Mouse (Mus musculus): ENCODE results near the gene Mto1. TPM values are rescaled to one million over a fixed set of nuclear protein-coding genes. Genes with fewer than 3 reads are reported as not detected.

Mto1 gene
- polyA plus RNA-seq (2015; fragmentation: Nextera tagmentation; extraction: Ambion mirVana): 21.0 and 24.3 TPM in 2 replicates

DNA sequence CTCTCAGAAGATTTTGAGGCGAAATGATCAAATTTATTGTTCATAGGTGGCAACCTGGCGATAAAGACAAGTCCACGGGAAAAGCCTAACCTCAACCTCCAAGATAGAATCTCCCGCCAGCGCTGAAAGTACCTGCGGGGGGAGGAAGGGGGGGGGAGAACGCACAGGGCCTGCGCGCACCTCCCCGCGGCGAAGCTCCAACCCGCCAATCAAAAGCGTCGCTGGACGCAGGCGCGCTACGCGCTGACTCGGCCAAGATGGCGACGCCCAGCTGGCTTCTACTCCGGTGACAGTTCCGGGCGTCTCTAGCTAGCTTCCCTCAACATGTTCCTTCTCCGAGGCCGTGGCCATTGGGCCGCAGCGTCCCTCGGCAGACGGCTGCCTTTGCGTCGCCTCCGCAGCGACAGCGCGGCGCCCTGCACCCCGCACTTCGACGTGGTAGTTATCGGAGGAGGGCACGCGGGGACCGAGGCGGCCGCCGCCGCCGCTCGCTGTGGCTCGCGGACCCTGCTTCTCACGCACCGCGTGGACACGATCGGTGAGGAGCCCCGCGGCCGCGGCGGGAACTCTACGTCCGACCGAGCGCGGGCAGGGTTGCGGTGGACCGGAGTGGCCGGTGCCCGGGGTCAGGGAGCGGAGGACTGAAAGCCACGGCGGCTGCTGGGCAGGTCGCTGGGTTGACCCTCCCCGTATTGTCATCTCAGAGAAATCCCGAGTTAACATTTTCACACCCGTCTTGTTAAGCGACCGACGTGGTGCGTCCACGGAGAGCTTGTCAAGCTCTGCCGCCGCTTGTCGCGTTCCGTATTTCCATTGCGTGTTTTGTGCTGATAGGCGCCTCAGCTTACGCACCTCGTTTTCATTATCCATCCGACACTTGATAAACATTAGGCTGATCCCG is at the start of gene Mto1, which contains the start of gene Gm17324:
Gene Mto1, plus strand, starts transcription at position 236 of the 901 bp plus-strand sequence.
Gene Gm17324, minus strand, starts transcription at position 814 of the 901 bp plus-strand sequence.
- Histone ChIP-seq H3K9me3 (no peaks in the 10 kb centered on the region), H3K4me3 (peak within 1 kb of the TSS; percentile 70), H3K36me3 (peaks cover 24% of the 10 kb centered on the region), H3K4me1 (peaks cover 12% of the 10 kb centered on the region), H3K27ac (peak within 1 kb of the TSS; percentile 71), H3K9ac (peak within 1 kb of the TSS; percentile 86), H3K4me2 (peak within 1 kb of the TSS; percentile 68), H3K27me3 (peaks cover 30% of the 10 kb centered on the region)
- under 1% methylated on average over 96 of the region's 96 CpGs for WGBS
- peak; percentile 94 for ATAC-seq (ENCODE audit: borderline replicate concordance, extremely low read depth, low FRiP score, low TSS enrichment)

DNA sequence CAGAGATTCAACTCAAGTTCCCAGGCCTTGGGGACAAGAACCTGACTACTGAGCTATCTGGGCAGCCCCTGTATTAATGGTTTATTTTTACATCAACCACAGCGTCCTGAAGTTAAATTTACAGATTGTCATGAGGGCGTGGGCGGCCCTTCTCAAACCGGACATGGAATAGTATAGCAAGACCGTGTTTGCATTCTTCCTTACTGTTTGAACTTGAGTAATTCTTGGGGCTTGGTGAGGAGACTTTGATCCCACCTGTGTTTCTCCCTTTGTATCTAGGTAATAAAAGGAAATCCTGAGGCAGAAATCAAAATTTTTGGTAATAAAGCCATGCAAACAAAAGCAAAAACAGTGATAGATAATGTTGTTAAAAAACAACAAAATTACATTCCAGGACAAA is 47.4 kb upstream of the Mto1 start:
- H3K4me3 ChIP-seq: no peak overlapping the region
- H3K36me3 ChIP-seq: no peaks in the 10 kb centered on the region
- no peak for ATAC-seq (ENCODE audit: borderline replicate concordance, extremely low read depth, low FRiP score, low TSS enrichment)
- no peaks in the 10 kb centered on the region for H3K9me3 ChIP-seq
- no peak overlapping the region for H3K27ac ChIP-seq
- peaks cover 6% of the 10 kb centered on the region; the same call in 1 of the 2 replicates for H3K4me1 ChIP-seq
- no peak overlapping the region for H3K4me2 ChIP-seq
- 44% methylated on average over 5 of the region's 5 CpGs for WGBS
- peaks cover 21% of the 10 kb centered on the region for H3K27me3 ChIP-seq
- H3K9ac ChIP-seq: no peak overlapping the region

DNA sequence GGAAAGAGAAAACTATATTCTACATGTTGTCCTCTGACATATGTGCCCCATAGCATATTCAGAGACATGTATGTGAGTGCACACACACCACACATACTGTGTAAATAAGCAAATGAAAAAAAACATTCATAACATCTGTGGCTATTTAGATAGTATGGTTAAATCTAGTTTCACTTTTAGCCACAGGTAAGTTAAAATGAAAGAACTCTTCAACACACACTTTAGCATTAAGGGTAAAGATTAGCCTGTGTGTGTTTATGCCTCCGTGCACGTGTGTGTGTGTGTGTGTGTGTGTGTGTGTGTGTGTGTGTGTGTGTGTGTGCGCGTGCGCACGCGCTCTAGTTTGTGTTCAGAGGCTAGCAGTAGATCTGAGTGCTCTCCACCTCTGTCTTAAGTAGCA is 46.4 kb upstream of the Mto1 start:
- H3K27ac ChIP-seq: no peak overlapping the region
- H3K27me3 ChIP-seq: peaks cover 11% of the 10 kb centered on the region
- no peaks in the 10 kb centered on the region for H3K36me3 ChIP-seq
- no peak for ATAC-seq (ENCODE audit: borderline replicate concordance, extremely low read depth, low FRiP score, low TSS enrichment)
- WGBS: 88% methylated on average over 7 of the region's 7 CpGs
- H3K9ac ChIP-seq: no peak overlapping the region
- no peak overlapping the region for H3K4me3 ChIP-seq
- H3K4me1 ChIP-seq: no peaks in the 10 kb centered on the region
- no peaks in the 10 kb centered on the region for H3K9me3 ChIP-seq
- H3K4me2 ChIP-seq: no peak overlapping the region

DNA sequence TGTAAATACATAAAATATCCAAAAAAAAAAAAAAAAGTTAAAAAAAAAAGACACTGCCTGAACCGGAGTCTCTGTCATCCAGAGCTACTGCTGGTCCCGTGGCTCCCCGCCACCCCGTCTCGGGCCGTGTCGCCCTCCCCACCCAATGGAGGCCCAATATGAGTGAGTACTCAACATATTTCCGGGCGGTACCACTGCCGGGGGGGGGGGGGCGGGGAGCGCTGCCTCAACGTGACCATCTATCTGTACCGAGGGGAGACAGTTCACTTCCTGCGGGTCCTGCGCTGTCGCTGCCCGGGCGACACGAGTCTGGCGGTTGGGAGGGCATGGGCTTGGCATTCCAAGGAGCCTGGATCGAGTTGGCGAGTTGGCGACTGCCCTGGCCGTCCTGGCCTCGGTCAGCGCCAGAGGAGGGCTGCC is 20.6 kb upstream of the Mto1 start:
- peak; percentile 55; the same call in 1 of the 2 replicates for ATAC-seq (ENCODE audit: borderline replicate concordance, extremely low read depth, low FRiP score, low TSS enrichment)
- 18% methylated on average over 25 of the region's 27 CpGs for whole genome bisulfite sequencing
- Histone ChIP-seq H3K4me2 (peak overlapping the region; percentile 76), H3K36me3 (no peaks in the 10 kb centered on the region), H3K27me3 (no peaks in the 10 kb centered on the region), H3K4me3 (peak overlapping the region; percentile 36), H3K4me1 (peaks cover 5% of the 10 kb centered on the region; the same call in 1 of the 2 replicates), H3K27ac (no peak overlapping the region), H3K9ac (peak overlapping the region; percentile 13; the same call in 1 of the 2 replicates), H3K9me3 (no peaks in the 10 kb centered on the region)

DNA sequence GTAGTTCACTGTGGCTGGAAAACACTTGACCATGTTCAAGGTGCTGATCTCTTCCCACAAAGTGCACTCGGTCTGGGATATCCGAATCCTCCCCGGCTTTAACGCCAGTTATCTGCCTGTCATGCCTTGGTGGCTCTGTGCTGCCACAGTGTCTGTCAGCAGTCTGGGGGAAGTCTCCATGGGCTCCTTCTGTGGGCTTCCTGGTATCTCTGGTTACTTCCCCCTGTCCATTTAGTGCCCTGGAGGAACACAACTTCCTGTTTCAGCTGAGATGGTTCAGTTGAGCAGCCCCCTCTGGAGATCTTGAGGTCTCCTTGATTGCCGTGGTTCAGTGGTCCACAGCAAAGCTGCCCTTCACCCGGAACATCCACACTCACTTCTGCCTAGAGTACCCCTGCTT is 19.8 kb upstream of the Mto1 start:
- Histone ChIP-seq H3K4me3 (no peak overlapping the region), H3K9ac (no peak overlapping the region), H3K36me3 (no peaks in the 10 kb centered on the region), H3K9me3 (no peaks in the 10 kb centered on the region), H3K4me2 (no peak overlapping the region), H3K27ac (no peak overlapping the region), H3K27me3 (no peaks in the 10 kb centered on the region), H3K4me1 (peaks cover 5% of the 10 kb centered on the region; the same call in 1 of the 2 replicates)
- ATAC-seq (ENCODE audit: borderline replicate concordance, extremely low read depth, low FRiP score, low TSS enrichment): no peak
- 77% methylated on average over 6 of the region's 6 CpGs for WGBS

DNA sequence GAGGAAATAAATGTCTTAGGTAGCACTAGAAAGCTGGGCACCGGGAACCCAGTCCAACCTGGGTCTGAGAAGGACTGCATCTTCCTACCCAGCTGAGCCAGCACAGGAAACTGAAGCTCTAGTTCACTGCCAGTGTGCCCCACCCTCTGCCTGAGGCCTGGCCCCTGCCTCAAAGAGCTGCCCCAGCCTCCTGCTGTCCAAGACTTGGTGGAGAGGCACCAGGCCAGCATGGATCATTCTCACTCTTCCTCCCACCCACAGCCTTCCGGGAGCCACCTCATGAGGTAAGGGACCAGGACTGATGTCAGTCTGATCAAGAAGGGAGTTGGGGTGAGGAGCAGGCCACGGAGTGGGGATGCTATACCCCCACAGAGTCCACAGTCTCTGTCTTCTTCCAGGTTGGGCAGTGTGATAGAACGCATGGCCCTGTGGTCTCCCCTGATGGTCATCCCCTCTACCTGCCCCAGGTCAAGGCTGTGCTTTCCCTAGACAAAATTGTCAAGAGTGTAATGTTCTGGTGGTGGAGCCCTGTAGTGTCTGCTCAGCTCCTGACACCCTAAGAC is 19.1 kb upstream of the Mto1 start:
- H3K4me3 ChIP-seq: no peak overlapping the region
- H3K4me1 ChIP-seq: peaks cover 5% of the 10 kb centered on the region; the same call in 1 of the 2 replicates
- no peak overlapping the region for H3K9ac ChIP-seq
- H3K27me3 ChIP-seq: no peaks in the 10 kb centered on the region
- 0 out of 2 replicates have a peak, but pooled peaks have one; percentile 42 for ATAC-seq (ENCODE audit: borderline replicate concordance, extremely low read depth, low FRiP score, low TSS enrichment)
- no peaks in the 10 kb centered on the region for H3K36me3 ChIP-seq
- H3K9me3 ChIP-seq: no peaks in the 10 kb centered on the region
- H3K4me2 ChIP-seq: no peak overlapping the region
- 85% methylated on average over 4 of the region's 4 CpGs for WGBS
- H3K27ac ChIP-seq: no peak overlapping the region

DNA sequence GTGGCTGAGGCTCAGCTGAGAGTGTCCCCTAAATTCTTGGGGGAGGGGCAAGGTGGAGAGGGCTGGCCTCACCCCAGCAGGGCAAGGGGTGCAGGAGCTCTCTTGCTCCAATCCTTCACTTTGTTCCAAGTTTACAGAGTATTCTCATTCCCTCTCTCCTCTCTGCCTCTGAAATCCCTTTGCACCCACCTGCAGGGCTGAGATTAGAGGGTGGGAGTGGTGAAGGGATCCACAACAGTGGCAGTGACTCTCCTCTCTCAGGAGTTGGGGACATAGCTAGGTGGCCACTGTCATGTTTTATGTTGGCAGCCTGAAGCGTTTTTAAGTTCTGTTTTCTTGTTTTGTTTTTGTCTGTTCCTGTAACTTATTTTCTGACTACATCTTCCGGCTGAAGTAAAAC is 18.5 kb upstream of the Mto1 start:
- ATAC-seq (ENCODE audit: borderline replicate concordance, extremely low read depth, low FRiP score, low TSS enrichment): no peak
- Histone ChIP-seq H3K27me3 (no peaks in the 10 kb centered on the region), H3K36me3 (no peaks in the 10 kb centered on the region), H3K9ac (no peak overlapping the region), H3K27ac (no peak overlapping the region), H3K4me1 (peaks cover 5% of the 10 kb centered on the region; the same call in 1 of the 2 replicates), H3K4me3 (no peak overlapping the region), H3K4me2 (no peak overlapping the region), H3K9me3 (no peaks in the 10 kb centered on the region)
- WGBS: 51% methylated on average over 2 of the region's 2 CpGs

DNA sequence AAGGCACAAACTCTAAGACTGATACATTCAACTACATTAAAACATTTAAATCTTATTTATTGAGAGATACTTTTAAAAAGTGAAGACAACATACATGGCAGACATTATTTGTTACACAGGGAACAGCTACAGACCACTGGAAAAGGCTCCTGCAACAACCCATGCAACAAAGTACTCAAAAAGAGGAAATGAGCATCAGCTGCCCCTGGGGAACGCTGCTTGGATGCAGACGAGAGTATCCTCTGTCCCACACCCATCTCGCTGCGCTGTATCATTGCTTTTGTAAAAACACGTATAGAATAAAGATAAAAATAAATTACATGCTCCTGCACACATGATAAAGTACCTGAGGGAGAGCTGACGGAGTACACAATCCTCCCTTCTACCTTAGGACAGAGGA is 17.5 kb upstream of the Mto1 start:
- Histone ChIP-seq H3K36me3 (no peaks in the 10 kb centered on the region), H3K9me3 (no peaks in the 10 kb centered on the region), H3K4me3 (no peak overlapping the region), H3K27ac (no peak overlapping the region), H3K4me1 (peaks cover 5% of the 10 kb centered on the region; the same call in 1 of the 2 replicates), H3K9ac (no peak overlapping the region), H3K4me2 (no peak overlapping the region), H3K27me3 (no peaks in the 10 kb centered on the region)
- 66% methylated on average over 6 of the region's 6 CpGs for WGBS
- no peak for ATAC-seq (ENCODE audit: borderline replicate concordance, extremely low read depth, low FRiP score, low TSS enrichment)

DNA sequence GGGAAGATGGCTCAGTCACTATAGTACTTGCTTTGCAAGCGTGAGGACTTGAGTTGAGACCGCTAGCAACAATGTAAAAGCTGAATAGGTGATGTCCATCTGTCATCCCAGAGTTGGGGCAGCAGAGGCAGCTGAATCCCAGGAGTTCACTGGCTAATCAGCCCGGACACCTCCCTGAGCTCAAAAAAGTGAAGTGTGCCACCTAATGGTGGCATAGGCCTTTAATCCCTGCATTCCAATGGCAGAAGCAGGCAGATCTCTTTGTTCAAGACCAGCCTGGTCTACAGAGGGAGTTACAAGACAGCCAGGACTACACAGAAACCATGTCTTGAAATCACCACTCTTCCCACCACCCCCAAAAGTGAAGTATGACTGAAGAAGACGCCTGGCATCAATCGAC is 15.5 kb upstream of the Mto1 start:
- no peak overlapping the region for H3K4me2 ChIP-seq
- H3K27me3 ChIP-seq: no peaks in the 10 kb centered on the region
- no peaks in the 10 kb centered on the region for H3K36me3 ChIP-seq
- no peak for ATAC-seq (ENCODE audit: borderline replicate concordance, extremely low read depth, low FRiP score, low TSS enrichment)
- no peak overlapping the region for H3K9ac ChIP-seq
- WGBS: 90% methylated on average over 5 of the region's 5 CpGs
- H3K9me3 ChIP-seq: no peaks in the 10 kb centered on the region
- H3K4me3 ChIP-seq: no peak overlapping the region
- H3K27ac ChIP-seq: no peak overlapping the region
- peaks cover 5% of the 10 kb centered on the region; the same call in 1 of the 2 replicates for H3K4me1 ChIP-seq

DNA sequence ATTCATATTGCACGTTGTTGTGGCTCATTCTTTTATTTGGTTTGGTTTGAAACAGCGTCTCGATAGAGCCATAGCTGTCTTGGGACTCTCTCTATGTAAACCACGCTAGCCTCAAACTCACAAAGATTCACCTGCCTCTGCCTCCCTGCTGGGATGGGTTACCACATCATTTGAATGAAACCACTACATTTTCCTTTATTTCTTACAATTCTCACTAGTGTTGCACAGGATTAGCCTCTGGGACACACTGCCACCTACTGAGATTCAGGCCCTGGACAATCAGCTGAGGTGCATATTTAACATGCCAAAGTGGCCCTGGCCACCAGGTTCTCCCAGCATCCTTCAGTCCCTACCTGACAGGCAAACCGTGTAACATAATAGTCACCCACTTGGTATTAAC is 8.6 kb upstream of the Mto1 start:
- WGBS: 66% methylated on average over 5 of the region's 5 CpGs

DNA sequence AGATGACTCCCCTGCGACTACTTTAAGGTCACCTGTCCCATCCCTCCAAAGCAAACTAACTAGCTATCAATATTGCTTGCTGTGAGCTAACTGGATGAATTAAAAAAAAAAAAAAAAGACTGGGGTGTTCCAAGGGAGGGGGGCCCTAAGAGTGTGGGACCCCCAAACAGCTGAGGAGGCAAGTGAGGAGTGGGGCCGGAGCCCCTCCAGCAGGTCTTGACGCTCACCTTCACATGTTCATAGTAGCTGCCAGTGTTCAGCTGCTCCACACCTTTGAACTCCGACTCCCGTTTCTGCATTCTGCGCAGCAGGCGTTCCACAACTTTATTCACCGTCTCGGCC is 5.8 kb upstream of the Mto1 start:
- Histone ChIP-seq H3K4me1 (peaks cover 18% of the 10 kb centered on the region), H3K27me3 (peaks cover 63% of the 10 kb centered on the region), H3K9ac (peak overlapping the region; percentile 47), H3K4me3 (peak overlapping the region; percentile 47), H3K27ac (no peak overlapping the region), H3K4me2 (peak overlapping the region; percentile 92), H3K36me3 (no peaks in the 10 kb centered on the region), H3K9me3 (no peaks in the 10 kb centered on the region)
- 4% methylated on average over 9 of the region's 9 CpGs for WGBS
- ATAC-seq (ENCODE audit: borderline replicate concordance, extremely low read depth, low FRiP score, low TSS enrichment): no peak

More for the DNA sequence above, 8.6 kb upstream of the Mto1 start:
- ATAC-seq (ENCODE audit: borderline replicate concordance, extremely low read depth, low FRiP score, low TSS enrichment): no peak
- H3K27ac ChIP-seq: no peak overlapping the region
- H3K9me3 ChIP-seq: no peaks in the 10 kb centered on the region
- H3K4me3 ChIP-seq: no peak overlapping the region
- H3K27me3 ChIP-seq: peaks cover 45% of the 10 kb centered on the region
- no peak overlapping the region for H3K4me2 ChIP-seq
- no peak overlapping the region for H3K9ac ChIP-seq
- no peaks in the 10 kb centered on the region for H3K36me3 ChIP-seq
- H3K4me1 ChIP-seq: peaks cover 18% of the 10 kb centered on the region
